Mouse (Mus musculus): ENCODE measurements around the gene Inafm1.
"Not testable (repeated sequence)": the region's sequence is repeated elsewhere in the genome, so short reads cannot be mapped to it uniquely, and the experiment has no call there.

The Inafm1 gene

GRCm38 (mm10) chr7:16308555-16309317 lies 35.3 kb upstream of the Inafm1 start:
- TF ChIP-seq GATA4 (IDR thresholded peaks at IDR 0.05; ENCODE audit: insufficient replicate concordance, low read length), result no peak

GRCm38 (mm10) chr7:16308093-16308492 lies 34.7 kb upstream of the Inafm1 start, which contains the start of gene Bbc3:
TSS of gene Bbc3 (plus strand) at chr7:16308393.
- TF ChIP-seq GATA4 (IDR thresholded peaks at IDR 0.05; ENCODE audit: insufficient replicate concordance, low read length), result not testable (repeated sequence)

- TF ChIP-seq GATA4 (IDR thresholded peaks at IDR 0.05; ENCODE audit: insufficient replicate concordance, low read length), result no peak
Measured at GRCm38 (mm10) chr7:16299419-16300035, 26.1 kb upstream of the Inafm1 start.

- TF ChIP-seq GATA4 (IDR thresholded peaks at IDR 0.05; ENCODE audit: insufficient replicate concordance, low read length), result no peak
Measured at GRCm38 (mm10) chr7:16298927-16299326, 25.5 kb upstream of the Inafm1 start.

- no peak for TF ChIP-seq GATA4 (IDR thresholded peaks at IDR 0.05; ENCODE audit: insufficient replicate concordance, low read length)
Measured at GRCm38 (mm10) chr7:16297616-16298015, 24.2 kb upstream of the Inafm1 start.

GRCm38 (mm10) chr7:16296766-16297390 lies 23.5 kb upstream of the Inafm1 start:
- no peak for TF ChIP-seq GATA4 (IDR thresholded peaks at IDR 0.05; ENCODE audit: insufficient replicate concordance, low read length)

GRCm38 (mm10) chr7:16296146-16296545 lies 22.7 kb upstream of the Inafm1 start:
- TF ChIP-seq GATA4 (IDR thresholded peaks at IDR 0.05; ENCODE audit: insufficient replicate concordance, low read length), result no peak

GRCm38 (mm10) chr7:16295321-16295900 lies 22.0 kb upstream of the Inafm1 start:
- no peak for TF ChIP-seq GATA4 (IDR thresholded peaks at IDR 0.05; ENCODE audit: insufficient replicate concordance, low read length)

GRCm38 (mm10) chr7:16294837-16295236 lies 21.4 kb upstream of the Inafm1 start:
- TF ChIP-seq GATA4 (IDR thresholded peaks at IDR 0.05; ENCODE audit: insufficient replicate concordance, low read length), result peak; percentile 100

- no peak for TF ChIP-seq GATA4 (IDR thresholded peaks at IDR 0.05; ENCODE audit: insufficient replicate concordance, low read length)
Measured at GRCm38 (mm10) chr7:16294346-16294745, 20.9 kb upstream of the Inafm1 start.

GRCm38 (mm10) chr7:16287791-16288190 lies 14.4 kb upstream of the Inafm1 start:
- no peak for TF ChIP-seq GATA4 (IDR thresholded peaks at IDR 0.05; ENCODE audit: insufficient replicate concordance, low read length)

GRCm38 (mm10) chr7:16287016-16287415 lies 13.6 kb upstream of the Inafm1 start:
- TF ChIP-seq GATA4 (IDR thresholded peaks at IDR 0.05; ENCODE audit: insufficient replicate concordance, low read length), result no peak

GRCm38 (mm10) chr7:16286026-16286961 lies 12.9 kb upstream of the Inafm1 start, which contains the start of gene Ccdc9:
TSS of gene Ccdc9 (minus strand) at chr7:16286795.
- TF ChIP-seq GATA4 (IDR thresholded peaks at IDR 0.05; ENCODE audit: insufficient replicate concordance, low read length), result no peak

GRCm38 (mm10) chr7:16285450-16286025 lies 12.1 kb upstream of the Inafm1 start:
- no peak for TF ChIP-seq GATA4 (IDR thresholded peaks at IDR 0.05; ENCODE audit: insufficient replicate concordance, low read length)

All from liver, adult (tissue).